Mouse (Mus musculus): Measurements from ENCODE around the gene Slc34a3.
"Not testable (repeated sequence)": the region's sequence is repeated elsewhere in the genome, so short reads cannot be mapped to it uniquely, and the experiment has no call there.

- not testable (repeated sequence) for TF ChIP-seq CTCF (IDR thresholded peaks at IDR 0.05; ENCODE audit: borderline replicate concordance, insufficient read depth, low read length); POLR2A (IDR thresholded peaks at IDR 0.05; ENCODE audit: low read depth, low read length)
These were observed 23.1 kb upstream of the Slc34a3 start for GRCm38 (mm10) chr2:25257250-25257649.
